Comparison of ENCODE assay signal across 18 mouse cellular contexts in genomic region chr9:66239173-66239572, GRCm38 (mm10).
DNase-seq lines count a peak whose midpoint lies in the region; ATAC-seq and TF ChIP-seq lines count a peak whose summit lies in the region.
"Had no signal": no experiment of that assay in that cellular context is flagged by ENCODE, and none has a peak within 500 bp of the region (broad histone marks: within the 10 kb centered on the region; RNA-seq: fewer than 3 reads in every experiment).

No protein-coding gene starts in this region.

- H3K9me3 ChIP-seq in lung, postnatal 0 days (ENCODE audit: low read length): no peaks in the 10 kb centered on the region
- no peaks in the 10 kb centered on the region for H3K9me3 ChIP-seq in liver, embryonic 16.5 days (replicated peaks; ENCODE audit: control insufficient read depth, low read length)
- H3K9me3 ChIP-seq: embryonic facial prominence, embryonic 15.5 days; forebrain, embryonic 12.5 days; limb, embryonic 10.5 days; neural tube, embryonic 12.5 days had no signal

- TF ChIP-seq CTCF in lung, postnatal 0 days (IDR thresholded peaks at IDR 0.05): no peak

- WGBS in lung, postnatal 0 days: 48% methylated on average over 7 of the region's 7 CpGs
- WGBS in liver, embryonic 16.5 days (ENCODE audit: insufficient replicate concordance): 15% methylated on average over 7 of the region's 7 CpGs

- ATAC-seq in lung, postnatal 0 days: no peak
- peak; percentile 87 for ATAC-seq in common myeloid progenitor, adult 5-6 weeks (replicated peaks; ENCODE audit: low read depth, poor library complexity, severe bottlenecking)
- peak; percentile 61 for ATAC-seq in liver, embryonic 16.5 days (ENCODE audit: low read depth)
- ATAC-seq: CD4-positive, CD25-positive, alpha-beta regulatory T cell, adult 4 months; hindbrain, embryonic 16.5 days; midbrain, embryonic 16.5 days had no signal

- peaks cover 3% of the 10 kb centered on the region; the same call in 1 of the 2 replicates for H3K4me1 ChIP-seq in lung, postnatal 0 days (ENCODE audit: insufficient read depth, low read depth, low read length)
- peaks cover 17% of the 10 kb centered on the region for H3K4me1 ChIP-seq in liver, embryonic 16.5 days (ENCODE audit: control insufficient read depth, low read depth, low read length)
- H3K4me1 ChIP-seq: forebrain, embryonic 12.5 days; neural tube, embryonic 12.5 days had no signal

- H3K4me2 ChIP-seq in lung, postnatal 0 days (replicated peaks; ENCODE audit: low read depth, low read length): no peak overlapping the region
- no peak overlapping the region for H3K4me2 ChIP-seq in liver, embryonic 16.5 days (ENCODE audit: low read depth, low read length)
- H3K4me2 ChIP-seq: embryonic facial prominence, embryonic 15.5 days; forebrain, embryonic 12.5 days; neural tube, embryonic 12.5 days had no signal

- H3K4me3 ChIP-seq in lung, postnatal 0 days (ENCODE audit: low read depth, low read length): no peak overlapping the region
- H3K4me3 ChIP-seq in liver, embryonic 16.5 days (ENCODE audit: low read depth, low read length): no peak overlapping the region
- H3K4me3 ChIP-seq: embryonic facial prominence, embryonic 15.5 days; forebrain, embryonic 12.5 days; heart, adult 2 months; limb, embryonic 10.5 days; neural tube, embryonic 12.5 days had no signal

- no peak overlapping the region for H3K9ac ChIP-seq in lung, postnatal 0 days (replicated peaks; ENCODE audit: low read depth)
- no peak overlapping the region for H3K9ac ChIP-seq in liver, embryonic 16.5 days (ENCODE audit: low read depth, low read length)
- H3K9ac ChIP-seq: embryonic facial prominence, embryonic 15.5 days; forebrain, embryonic 12.5 days; neural tube, embryonic 12.5 days had no signal

- DNase-seq in lung, postnatal 0 days (ENCODE audit: low spot score): peak; percentile 29
- no peak for DNase-seq in lung, postnatal 4 days
- no peak for DNase-seq in right cerebral cortex, adult 2 months (ENCODE audit: low spot score in 2 of 2)
- DNase-seq in layer of hippocampus, postnatal 10 days (ENCODE audit: low spot score in 2 of 2): no peak
- no peak for DNase-seq in gastrocnemius, postnatal 10 days
- DNase-seq: cerebellum, adult 18-20 months; heart, adult 2 months; heart, postnatal 36 days; kidney, postnatal 4 days had no signal

- no peaks in the 10 kb centered on the region for H3K27me3 ChIP-seq in lung, postnatal 0 days (replicated peaks; ENCODE audit: insufficient read depth, low read length)
- no peaks in the 10 kb centered on the region for H3K27me3 ChIP-seq in liver, embryonic 16.5 days (ENCODE audit: control insufficient read depth, insufficient read depth, low read depth, low read length)
- H3K27me3 ChIP-seq: embryonic facial prominence, embryonic 15.5 days; forebrain, embryonic 12.5 days; neural tube, embryonic 12.5 days had no signal

- no peak for TF ChIP-seq EP300 in lung, postnatal 0 days (IDR thresholded peaks at IDR 0.05)

- H3K36me3 ChIP-seq in lung, postnatal 0 days (ENCODE audit: insufficient read depth, low read length): no peaks in the 10 kb centered on the region
- peaks cover under 1% of the 10 kb centered on the region; the same call in 1 of the 2 replicates for H3K36me3 ChIP-seq in liver, embryonic 16.5 days (ENCODE audit: control insufficient read depth, insufficient read depth)
- H3K36me3 ChIP-seq: embryonic facial prominence, embryonic 15.5 days; forebrain, embryonic 12.5 days; limb, embryonic 10.5 days; neural tube, embryonic 12.5 days had no signal

- H3K27ac ChIP-seq in lung, postnatal 0 days (ENCODE audit: low read length): peak overlapping the region; percentile 72
- 0 out of 2 replicates have a peak overlapping the region, but pooled peaks have one; percentile 9 for H3K27ac ChIP-seq in liver, embryonic 16.5 days (ENCODE audit: low read length)
- H3K27ac ChIP-seq: embryonic facial prominence, embryonic 15.5 days; forebrain, embryonic 12.5 days; heart, adult 2 months; limb, embryonic 10.5 days; neural tube, embryonic 12.5 days had no signal
